Mouse (Mus musculus) kidney, postnatal 0 days (tissue): ENCODE measurements around the gene Crlf2. TPM values are rescaled to one million over a fixed set of nuclear protein-coding genes. Genes with fewer than 3 reads are reported as not detected.

Source experiments
- ATAC-seq: fragments of 200-750 bp; cut with Nextera tagmentation; replicated peaks from 2 replicates; pipeline ENCODE4 v1.8.0; 2017; ENCODE audit warnings: low read depth, moderate number of reproducible peaks, moderate TSS enrichment, moderate library complexity; ENCODE audit not compliant: low FRiP score
- DNase-seq: peaks from one replicate; pipeline ENCODE4 v3.0.0-alpha.2; 2016; ENCODE audit warnings: low spot score
- H3K27ac ChIP-seq: fragments of 300-500 bp; sonication (generic); 2 replicates; pipeline ENCODE4 v1.5.1; 2014; ENCODE audit warnings: mild to moderate bottlenecking
- H3K27me3 ChIP-seq: fragments of 300-500 bp; sonication (generic); 2 replicates; pipeline ENCODE4 v1.6.1; 2014; ENCODE audit warnings: low read length, mixed read lengths; ENCODE audit not compliant: insufficient read depth
- H3K36me3 ChIP-seq: fragments of 300-500 bp; sonication (generic); 2 replicates; pipeline ENCODE4 v1.6.1; 2014; ENCODE audit warnings: low read length, mixed read lengths; ENCODE audit not compliant: insufficient read depth
- H3K4me1 ChIP-seq: fragments of 300-500 bp; sonication (generic); replicated peaks from 2 replicates; pipeline ENCODE4 v1.6.1; 2014; ENCODE audit warnings: antibody characterized with exemption, low read length, mixed read lengths; ENCODE audit not compliant: insufficient read depth
- H3K4me2 ChIP-seq: fragments of 300-500 bp; sonication (generic); 2 replicates; pipeline ENCODE4 v1.6.1; 2014; ENCODE audit warnings: mild to moderate bottlenecking, low read length, moderate library complexity, mixed read lengths
- H3K4me3 ChIP-seq: fragments of 300-500 bp; sonication (generic); replicated peaks from 2 replicates; pipeline ENCODE4 v1.5.1; 2014; ENCODE audit warnings: low read depth, low read length
- H3K9ac ChIP-seq: fragments of 300-500 bp; sonication (generic); 2 replicates; pipeline ENCODE4 v1.6.1; 2014; ENCODE audit warnings: low read depth, low read length
- H3K9me3 ChIP-seq: fragments of 300-500 bp; sonication (generic); replicated peaks from 2 replicates; pipeline ENCODE4 v1.6.1; 2016; ENCODE audit warnings: low read length, inconsistent platforms, mixed read lengths
- CTCF ChIP-seq: IDR thresholded peaks from 2 replicates; pipeline ENCODE4 v1.5.1; 2016; ENCODE audit warnings: antibody characterized with exemption, low read depth, mild to moderate bottlenecking, moderate library complexity
- WGBS: fragments of 180-500 bp; shearing (Covaris S2); extraction: QIAGEN DNeasy Blood & Tissue Kit; methylation state at CpG from one replicate; pipeline ENCODE4 v1.1.7; 2014; 5-methylcytosine and 5-hydroxymethylcytosine counted together
- polyA plus RNA-seq: library from polyadenylated mRNA; unstranded; fragments of >200 nt; fragmentation: Nextera tagmentation; extraction: Ambion mirVana; gene quantifications from 2 replicates; pipeline ENCODE4 v1.2.1, GENCODE M21; 2015

Gene Crlf2
- polyA plus RNA-seq = 19.1 and 22.2 TPM in 2 replicates

DNA sequence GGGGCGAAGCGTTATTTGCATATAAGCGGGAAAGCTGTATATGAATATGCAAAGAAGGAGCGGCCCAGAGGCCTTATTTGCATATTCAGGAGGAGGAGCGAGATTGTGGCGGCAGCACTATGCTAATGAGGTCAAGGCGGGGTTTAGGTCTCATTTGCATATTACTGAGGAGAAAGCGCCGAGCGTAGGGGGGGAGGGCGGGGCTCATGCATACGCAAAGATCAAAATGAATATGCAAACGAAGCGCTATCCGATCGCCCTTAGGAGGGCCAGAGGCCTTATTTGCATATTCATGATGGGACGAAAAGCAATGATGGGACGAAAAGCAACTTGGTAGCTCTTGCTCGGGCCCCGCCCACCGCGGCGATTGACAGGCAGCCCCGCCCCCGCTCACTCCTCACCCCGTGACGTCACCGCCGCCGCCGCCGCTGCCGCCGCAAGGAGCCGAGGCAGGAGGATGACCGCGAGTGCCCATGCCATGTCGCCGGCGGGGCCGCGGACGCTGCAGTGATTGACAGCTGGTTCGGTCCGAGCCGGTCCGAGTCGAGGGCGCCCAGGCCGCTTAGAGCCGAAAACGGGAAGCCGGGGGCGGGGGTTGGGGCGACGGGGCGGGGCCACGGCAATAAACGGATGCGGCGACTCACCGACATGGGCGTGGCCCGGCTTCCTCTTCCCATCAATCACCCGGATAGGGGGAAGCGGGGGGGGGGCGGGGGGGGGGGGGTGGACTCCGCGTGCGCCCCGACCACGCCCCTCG is at the start of gene Crlf2:
Gene Crlf2, minus strand, starts transcription at position 590 of the 757 bp plus-strand sequence.
- no peak for TF ChIP-seq CTCF
- H3K4me1 ChIP-seq = no peaks in the 10 kb centered on the region
- H3K9me3 ChIP-seq = peaks cover 14% of the 10 kb centered on the region
- H3K36me3 ChIP-seq = 0 out of 2 replicates have a peak, but pooled peaks cover 5% of the 10 kb centered on the region
- peak; percentile 55 for ATAC-seq
- peak within 1 kb of the TSS; percentile 63 for H3K4me2 ChIP-seq
- H3K4me3 ChIP-seq = peak within 1 kb of the TSS; percentile 66
- DNase-seq = peak; percentile 98
- peak within 1 kb of the TSS; percentile 97 for H3K27ac ChIP-seq
- H3K9ac ChIP-seq = peak within 1 kb of the TSS; percentile 75
- WGBS = under 1% methylated on average over 65 of the region's 73 CpGs
- no peaks in the 10 kb centered on the region for H3K27me3 ChIP-seq

- DNase-seq (peak; percentile 78), ATAC-seq (no peak)
- peak; percentile 83 for TF ChIP-seq CTCF
- H3K4me2 ChIP-seq = no peak overlapping the region
- H3K27me3 ChIP-seq = no peaks in the 10 kb centered on the region
- H3K27ac ChIP-seq = no peak overlapping the region
- no peaks in the 10 kb centered on the region for H3K4me1 ChIP-seq
- WGBS = 43% methylated on average over 1 of the region's 1 CpGs
- no peak overlapping the region for H3K9ac ChIP-seq
- H3K9me3 ChIP-seq = no peaks in the 10 kb centered on the region
- no peak overlapping the region for H3K4me3 ChIP-seq
- no peaks in the 10 kb centered on the region for H3K36me3 ChIP-seq
These were observed 43.8 kb upstream of the Crlf2 start for GRCm38 (mm10) chr5:109602585-109602984.

- H3K4me1 ChIP-seq = no peaks in the 10 kb centered on the region
- no peak overlapping the region for H3K4me2 ChIP-seq
- no peak overlapping the region for H3K4me3 ChIP-seq
- H3K27me3 ChIP-seq = no peaks in the 10 kb centered on the region; the same call in 1 of the 2 replicates
- DNase-seq (peak; percentile 40), ATAC-seq (no peak; the same call in 1 of the 2 replicates)
- H3K9ac ChIP-seq = no peak overlapping the region
- peak; percentile 74 for TF ChIP-seq CTCF
- H3K36me3 ChIP-seq = no peaks in the 10 kb centered on the region
- no peaks in the 10 kb centered on the region for H3K9me3 ChIP-seq
- 19% methylated on average over 3 of the region's 3 CpGs for WGBS
- H3K27ac ChIP-seq = no peak overlapping the region
These were observed 42.3 kb upstream of the Crlf2 start for GRCm38 (mm10) chr5:109601080-109601479.

- no peaks in the 10 kb centered on the region for H3K36me3 ChIP-seq
- H3K4me1 ChIP-seq = no peaks in the 10 kb centered on the region
- H3K4me3 ChIP-seq = no peak overlapping the region
- ATAC-seq = no peak
- no peak for TF ChIP-seq CTCF
- peak; percentile 6 for DNase-seq
- no peak overlapping the region for H3K4me2 ChIP-seq
- H3K9ac ChIP-seq = no peak overlapping the region
- H3K9me3 ChIP-seq = no peaks in the 10 kb centered on the region
- H3K27ac ChIP-seq = no peak overlapping the region
- no peaks in the 10 kb centered on the region; the same call in 1 of the 2 replicates for H3K27me3 ChIP-seq
These were observed 40.1 kb upstream of the Crlf2 start for GRCm38 (mm10) chr5:109598876-109599275.

- Histone ChIP-seq H3K27me3 (no peaks in the 10 kb centered on the region; the same call in 1 of the 2 replicates), H3K36me3 (no peaks in the 10 kb centered on the region), H3K4me3 (no peak overlapping the region), H3K4me2 (no peak overlapping the region), H3K4me1 (no peaks in the 10 kb centered on the region), H3K9me3 (no peaks in the 10 kb centered on the region), H3K27ac (no peak overlapping the region), H3K9ac (no peak overlapping the region)
- TF ChIP-seq CTCF = peak; percentile 72
- WGBS = 43% methylated on average over 5 of the region's 5 CpGs
- DNase-seq (peak; percentile 26), ATAC-seq (no peak)
These were observed 37.9 kb upstream of the Crlf2 start for GRCm38 (mm10) chr5:109596647-109597046.

- no peak overlapping the region for H3K4me3 ChIP-seq
- no peaks in the 10 kb centered on the region for H3K36me3 ChIP-seq
- H3K27me3 ChIP-seq = no peaks in the 10 kb centered on the region
- no peak overlapping the region for H3K4me2 ChIP-seq
- WGBS = 67% methylated on average over 2 of the region's 2 CpGs
- no peak overlapping the region for H3K27ac ChIP-seq
- DNase-seq = no peak
- no peak for TF ChIP-seq CTCF
- ATAC-seq = no peak
- no peaks in the 10 kb centered on the region for H3K9me3 ChIP-seq
- H3K9ac ChIP-seq = no peak overlapping the region
- H3K4me1 ChIP-seq = no peaks in the 10 kb centered on the region
These were observed 4.0 kb upstream of the Crlf2 start for GRCm38 (mm10) chr5:109562829-109563228.
